Mouse (Mus musculus): Measurements from ENCODE around the gene Gpx1. TPM values are rescaled to one million over a fixed set of nuclear protein-coding genes. Genes with fewer than 3 reads are reported as not detected.

Gpx1 gene
- total RNA-seq, 2 experiments from 2014 or later = 551 to 749 TPM

Other genes with a start within 250 kb of the Gpx1 start
- 10 to 100 TPM; 71.8 to 86.6 TPM for gene Apeh, start 244.3 kb upstream of the Gpx1 start, total RNA-seq (2021)
- gene Bsn, start 148.5 kb upstream of the Gpx1 start, total RNA-seq (2021) = 1 to 10 TPM; 1.8 to 3.1 TPM
- gene Dag1, start 74.9 kb upstream of the Gpx1 start, total RNA-seq (2021) = 100 to 1,000 TPM; 136 to 137 TPM
- gene Nicn1, start 48.5 kb upstream of the Gpx1 start, total RNA-seq (2021) = 10 to 100 TPM; 19.0 to 29.2 TPM
- gene Amt, start 42.0 kb upstream of the Gpx1 start, total RNA-seq (2021) = 1 to 10 TPM; 4.2 to 5.8 TPM
- gene Rhoa, start 32.8 kb upstream of the Gpx1 start, total RNA-seq (2021) = 100 to 1,000 TPM; 356 to 357 TPM
- 10 to 100 TPM; 36.1 to 36.2 TPM for gene Tcta, start 32.7 kb upstream of the Gpx1 start, total RNA-seq (2021)
- 100 to 1,000 TPM; 107 to 126 TPM for gene Usp4, start 8.9 kb downstream of the Gpx1 start, total RNA-seq (2021)
- 1 to 10 TPM; 1.5 to 2.1 TPM for gene 1700102P08Rik, start 53.9 kb downstream of the Gpx1 start, total RNA-seq (2021)
- not detected for gene Ccdc36, start 89.6 kb downstream of the Gpx1 start, total RNA-seq (2021)
- not detected for gene BC048562, start 97.6 kb downstream of the Gpx1 start, total RNA-seq (2021)
- gene Ccdc71, start 121.6 kb downstream of the Gpx1 start, total RNA-seq (2021) = 10 to 100 TPM; 25.6 to 42.3 TPM
- gene Klhdc8b, start 122.7 kb downstream of the Gpx1 start, total RNA-seq (2021) = 10 to 100 TPM; 20.4 to 22.3 TPM
- 100 to 1,000 TPM; 107 to 134 TPM for gene Lamb2, start 140.8 kb downstream of the Gpx1 start, total RNA-seq (2021)
- gene Usp19, start 151.7 kb downstream of the Gpx1 start, total RNA-seq (2021) = 100 to 1,000 TPM; 172 to 248 TPM
- gene Qars, start 168.8 kb downstream of the Gpx1 start, total RNA-seq (2021) = 100 to 1,000 TPM; 144 to 180 TPM
- 100 to 1,000 TPM in 1 of 2 experiments, 10 to 100 TPM in 1; 91.5 to 107 TPM for gene Qrich1, start 177.9 kb downstream of the Gpx1 start, total RNA-seq (2021)
- 100 to 1,000 TPM in 1 of 2 experiments, 10 to 100 TPM in 1; 99.7 to 135 TPM for gene Impdh2, start 221.4 kb downstream of the Gpx1 start, total RNA-seq (2021)
- 10 to 100 TPM; 50.8 to 51.0 TPM for gene Ndufaf3, start 228.5 kb downstream of the Gpx1 start, total RNA-seq (2021)
- 10 to 100 TPM; 64.6 to 81.8 TPM for gene Dalrd3, start 231.0 kb downstream of the Gpx1 start, total RNA-seq (2021)
- gene Wdr6, start 239.8 kb downstream of the Gpx1 start, total RNA-seq (2021) = 10 to 100 TPM; 93.9 to 96.2 TPM

Measured in adrenal gland, adult 18-20 months (tissue).